Comparison of ENCODE assay signal across 8 mouse cellular contexts in genomic region chr10:80701721-80702535, GRCm38 (mm10). TPM values are rescaled to one million over a fixed set of nuclear protein-coding genes. Genes with fewer than 3 reads are reported as not detected.
DNase-seq lines count a peak whose midpoint lies in the region; ATAC-seq and TF ChIP-seq lines count a peak whose summit lies in the region.

TSS of gene Mob3a (minus strand) at chr10:80701977.
TSS of gene Izumo4 (plus strand) at chr10:80702184.

- H3K4me3 ChIP-seq in ES-Bruce4 (ENCODE audit: low read depth, low read length) = peak within 1 kb of the TSS; percentile 88
- peak within 1 kb of the TSS; percentile 74 for H3K4me3 ChIP-seq in forebrain, embryonic 13.5 days
- H3K4me3 ChIP-seq in liver, postnatal 0 days (ENCODE audit: low read depth, low read length) = peak within 1 kb of the TSS; percentile 64
- H3K4me3 ChIP-seq in neural tube, embryonic 14.5 days (ENCODE audit: low read depth, low read length) = peak within 1 kb of the TSS; percentile 54

- under 1% methylated on average over 57 of the region's 59 CpGs for WGBS in forebrain, embryonic 13.5 days
- under 1% methylated on average over 59 of the region's 59 CpGs for WGBS in large intestine, adult 2 months
- under 1% methylated on average over 59 of the region's 59 CpGs for WGBS in liver, postnatal 0 days (ENCODE audit: insufficient replicate concordance)
- under 1% methylated on average over 55 of the region's 59 CpGs for WGBS in neural tube, embryonic 14.5 days

- peak within 1 kb of the TSS; percentile 75 for H3K4me2 ChIP-seq in forebrain, embryonic 13.5 days
- H3K4me2 ChIP-seq in liver, postnatal 0 days (ENCODE audit: low read depth, low read length) = peak within 1 kb of the TSS; percentile 92
- H3K4me2 ChIP-seq in neural tube, embryonic 14.5 days (ENCODE audit: low read depth, low read length) = peak within 1 kb of the TSS; percentile 63

- no peak for TF ChIP-seq CTCF in ES-Bruce4 (IDR thresholded peaks at IDR 0.05; ENCODE audit: low read depth, low read length)
- no peak for TF ChIP-seq CTCF in liver, postnatal 0 days (IDR thresholded peaks at IDR 0.05; ENCODE audit: low read depth)

- H3K27me3 ChIP-seq in ES-Bruce4 (ENCODE audit: control insufficient read depth, insufficient read depth, low read length, poor library complexity, severe bottlenecking) = no peaks in the 10 kb centered on the region
- no peaks in the 10 kb centered on the region for H3K27me3 ChIP-seq in forebrain, embryonic 13.5 days
- no peaks in the 10 kb centered on the region for H3K27me3 ChIP-seq in liver, postnatal 0 days (ENCODE audit: insufficient read depth, low read length)
- no peaks in the 10 kb centered on the region for H3K27me3 ChIP-seq in neural tube, embryonic 14.5 days (ENCODE audit: control insufficient read depth, insufficient read depth, low read length)

- TF ChIP-seq EP300 in ES-Bruce4 (IDR thresholded peaks at IDR 0.05; ENCODE audit: insufficient read depth, low read depth, low read length) = no peak
- TF ChIP-seq EP300 in liver, postnatal 0 days (IDR thresholded peaks at IDR 0.05; ENCODE audit: low read depth) = peak; percentile 40; the same call in 1 of the 2 replicates

- peak within 1 kb of the TSS; percentile 68 for H3K9ac ChIP-seq in ES-Bruce4 (ENCODE audit: low read depth, poor library complexity, severe bottlenecking)
- H3K9ac ChIP-seq in forebrain, embryonic 13.5 days = peak within 1 kb of the TSS; percentile 83
- peak within 1 kb of the TSS; percentile 80 for H3K9ac ChIP-seq in liver, postnatal 0 days (replicated peaks)
- peak within 1 kb of the TSS; percentile 58 for H3K9ac ChIP-seq in neural tube, embryonic 14.5 days (replicated peaks; ENCODE audit: low read depth, low read length)

- intact Hi-C loops in heart, postnatal 10 days (cut with DNase I) = loop anchor here (10.0 kb wide), 1 partner anchor 267 kb away; the partner anchor contains the start of gene Tcf3

- no peaks in the 10 kb centered on the region for H3K9me3 ChIP-seq in ES-Bruce4 (replicated peaks; ENCODE audit: control insufficient read depth, insufficient read depth, low read length, poor library complexity, severe bottlenecking)
- no peaks in the 10 kb centered on the region for H3K9me3 ChIP-seq in forebrain, embryonic 13.5 days (replicated peaks)
- H3K9me3 ChIP-seq in liver, postnatal 0 days (ENCODE audit: low read length) = no peaks in the 10 kb centered on the region
- no peaks in the 10 kb centered on the region for H3K9me3 ChIP-seq in neural tube, embryonic 14.5 days (ENCODE audit: control insufficient read depth, low read length)

- H3K36me3 ChIP-seq in ES-Bruce4 (ENCODE audit: control insufficient read depth, insufficient read depth, low read length, poor library complexity, severe bottlenecking) = no peaks in the 10 kb centered on the region
- peaks cover 25% of the 10 kb centered on the region for H3K36me3 ChIP-seq in forebrain, embryonic 13.5 days (ENCODE audit: poor library complexity, severe bottlenecking)
- peaks cover 10% of the 10 kb centered on the region for H3K36me3 ChIP-seq in liver, postnatal 0 days (replicated peaks; ENCODE audit: insufficient read depth, low read length)
- H3K36me3 ChIP-seq in neural tube, embryonic 14.5 days (ENCODE audit: control insufficient read depth, insufficient read depth, low read length) = peaks cover 10% of the 10 kb centered on the region; the same call in 1 of the 2 replicates

- no peaks in the 10 kb centered on the region for H3K4me1 ChIP-seq in ES-Bruce4 (ENCODE audit: control insufficient read depth, insufficient read depth, low read length)
- H3K4me1 ChIP-seq in forebrain, embryonic 13.5 days = peaks cover 49% of the 10 kb centered on the region
- H3K4me1 ChIP-seq in liver, postnatal 0 days (ENCODE audit: insufficient read depth) = peaks cover 57% of the 10 kb centered on the region
- peaks cover 19% of the 10 kb centered on the region for H3K4me1 ChIP-seq in neural tube, embryonic 14.5 days (ENCODE audit: control insufficient read depth, insufficient read depth, low read length)

- H3K27ac ChIP-seq in ES-Bruce4 (ENCODE audit: insufficient read depth, low read length) = peak within 1 kb of the TSS; percentile 45
- H3K27ac ChIP-seq in forebrain, embryonic 13.5 days = peak within 1 kb of the TSS; percentile 88
- peak within 1 kb of the TSS; percentile 96 for H3K27ac ChIP-seq in liver, postnatal 0 days (ENCODE audit: low read depth)
- peak within 1 kb of the TSS; percentile 83 for H3K27ac ChIP-seq in neural tube, embryonic 14.5 days (ENCODE audit: low read depth, low read length)

- DNase-seq in heart, postnatal 10 days = peak; percentile 99
- peak; percentile 95 for DNase-seq in large intestine, adult 2 months (ENCODE audit: low read depth, low spot score)
- peak; percentile 99 for DNase-seq in liver, postnatal 0 days
- DNase-seq in testis, postnatal 10 days (ENCODE audit: low spot score) = peak; percentile 96

- peak; percentile 84 for ATAC-seq in cerebellum, adult (ENCODE audit: insufficient number of reproducible peaks, low FRiP score, low TSS enrichment)
- ATAC-seq in forebrain, embryonic 13.5 days = peak; percentile 97
- peak; percentile 85 for ATAC-seq in liver, postnatal 0 days
- peak; percentile 95 for ATAC-seq in neural tube, embryonic 14.5 days (ENCODE audit: low read depth)

- TF ChIP-seq POLR2A in ES-Bruce4 (IDR thresholded peaks at IDR 0.05; ENCODE audit: insufficient read depth, low read length) = no peak

RNA-seq across cellular contexts. Expression of gene Mob3a, which starts in this region (rescaled TPM):
- 17.5 and 19.8 TPM in 2 replicates for polyA plus RNA-seq in ES-Bruce4 (2011; ENCODE audit: insufficient read depth, insufficient read length, low read depth, missing spikeins)
- polyA plus RNA-seq in forebrain, embryonic 13.5 days (2015; fragmentation: Nextera tagmentation; extraction: Ambion mirVana) = 47.9 and 51.6 TPM in 2 replicates
- total RNA-seq in heart, postnatal 10 days (2021) = 10 to 100 TPM; 10.1 to 11.3 TPM
- polyA plus RNA-seq in large intestine, adult 2 months (2012; rRNA removed) = 39.2 and 40.8 TPM in 2 replicates
- polyA plus RNA-seq in liver, postnatal 0 days (2015; fragmentation: Nextera tagmentation; extraction: Ambion mirVana) = 14.7 and 17.3 TPM in 2 replicates
- polyA plus RNA-seq in neural tube, embryonic 14.5 days (2014; fragmentation: Nextera tagmentation; extraction: Ambion mirVana) = 42.0 and 48.6 TPM in 2 replicates

RNA-seq across cellular contexts. Expression of gene Izumo4, which starts in this region (rescaled TPM):
- polyA plus RNA-seq in ES-Bruce4 (2011; ENCODE audit: insufficient read depth, insufficient read length, low read depth, missing spikeins) = 7.2 and 9.6 TPM in 2 replicates
- polyA plus RNA-seq in forebrain, embryonic 13.5 days (2015; fragmentation: Nextera tagmentation; extraction: Ambion mirVana) = 24.5 and 26.3 TPM in 2 replicates
- total RNA-seq in heart, postnatal 10 days (2021) = 1 to 10 TPM; 2.9 to 4.1 TPM
- polyA plus RNA-seq in large intestine, adult 2 months (2012; rRNA removed) = 22.8 and 30.0 TPM in 2 replicates
- polyA plus RNA-seq in liver, postnatal 0 days (2015; fragmentation: Nextera tagmentation; extraction: Ambion mirVana) = 7.9 and 10.4 TPM in 2 replicates
- 24.9 and 29.5 TPM in 2 replicates for polyA plus RNA-seq in neural tube, embryonic 14.5 days (2014; fragmentation: Nextera tagmentation; extraction: Ambion mirVana)

Comparison
In these comparisons a context has a peak if more than half of its experiments do, and no peak if none do; other contexts are left out.
1. Peak in every context shown above with its lines: DNase-seq, ATAC-seq, H3K4me3 ChIP-seq and H3K27ac ChIP-seq.
2. H3K27ac ChIP-seq: peak in every context shown above with its lines; median percentile 96 in liver, postnatal 0 days; 88 in forebrain, embryonic 13.5 days; 83 in neural tube, embryonic 14.5 days; 45 in ES-Bruce4.